Mouse (Mus musculus) erythroblast, embryonic 14.5 days (primary cell): ENCODE results near the gene Gpsm1. TPM values are rescaled to one million over a fixed set of nuclear protein-coding genes. Genes with fewer than 3 reads are reported as not detected.

ENCODE experiments used
- H3K27me3 ChIP-seq: 2 replicates; pipeline ENCODE4 v1.6.1; 2012; ENCODE audit warnings: inconsistent platforms; ENCODE audit not compliant: control insufficient read depth
- H3K36me3 ChIP-seq: 2 replicates; pipeline ENCODE4 v1.6.1; 2012; ENCODE audit warnings: mild to moderate bottlenecking, inconsistent platforms; ENCODE audit not compliant: control insufficient read depth
- H3K4me1 ChIP-seq: 2 replicates; pipeline ENCODE4 v1.6.1; 2012; ENCODE audit warnings: inconsistent platforms; ENCODE audit not compliant: control insufficient read depth
- H3K4me3 ChIP-seq: replicated peaks from 2 replicates; pipeline ENCODE3; 2012; ENCODE audit warnings: moderate library complexity, mild to moderate bottlenecking, inconsistent platforms
- H3K9me3 ChIP-seq: 2 replicates; pipeline ENCODE4 v1.6.1; 2012; ENCODE audit warnings: low read length, inconsistent platforms, mixed read lengths; ENCODE audit not compliant: control insufficient read depth
- GATA1 ChIP-seq: IDR thresholded peaks from 2 replicates; pipeline ENCODE4 v1.6.1; 2012; ENCODE audit warnings: low read length, inconsistent platforms, mixed read lengths
- TAL1 ChIP-seq: IDR thresholded peaks from 3 replicates; pipeline ENCODE4 v1.6.1; 2012; ENCODE audit warnings: low read length, inconsistent platforms, mixed read lengths
- polyA plus RNA-seq: library from polyadenylated mRNA; stranded (reverse); fragments of >175 nt; gene quantifications from 2 replicates; pipeline ENCODE4 v1.2.3, GENCODE M21; 2012

Gene Gpsm1
- polyA plus RNA-seq, 1 experiment = 0.03 TPM

- Histone ChIP-seq H3K27me3 (no peaks in the 10 kb centered on the region), H3K4me3 (peak within 1 kb of the TSS; percentile 80), H3K4me1 (peaks cover 32% of the 10 kb centered on the region), H3K36me3 (peaks cover 22% of the 10 kb centered on the region), H3K9me3 (no peaks in the 10 kb centered on the region)
- no peak for TF ChIP-seq TAL1
- TF ChIP-seq GATA1 = no peak
Measured at GRCm38 (mm10) chr2:26351358-26352290, 36.3 kb downstream of the Gpsm1 start, which contains the start of gene Dnlz. Dnlz (minus strand) TSS chr2:26352110.

- H3K36me3 ChIP-seq = peaks cover 22% of the 10 kb centered on the region
- peaks cover 30% of the 10 kb centered on the region for H3K4me1 ChIP-seq
- H3K27me3 ChIP-seq = no peaks in the 10 kb centered on the region
- TF ChIP-seq GATA1 = no peak
- TF ChIP-seq TAL1 = no peak
- no peaks in the 10 kb centered on the region for H3K9me3 ChIP-seq
- H3K4me3 ChIP-seq = peak overlapping the region; percentile 80
Measured at GRCm38 (mm10) chr2:26352291-26352910, 37.1 kb downstream of the Gpsm1 start.

DNA sequence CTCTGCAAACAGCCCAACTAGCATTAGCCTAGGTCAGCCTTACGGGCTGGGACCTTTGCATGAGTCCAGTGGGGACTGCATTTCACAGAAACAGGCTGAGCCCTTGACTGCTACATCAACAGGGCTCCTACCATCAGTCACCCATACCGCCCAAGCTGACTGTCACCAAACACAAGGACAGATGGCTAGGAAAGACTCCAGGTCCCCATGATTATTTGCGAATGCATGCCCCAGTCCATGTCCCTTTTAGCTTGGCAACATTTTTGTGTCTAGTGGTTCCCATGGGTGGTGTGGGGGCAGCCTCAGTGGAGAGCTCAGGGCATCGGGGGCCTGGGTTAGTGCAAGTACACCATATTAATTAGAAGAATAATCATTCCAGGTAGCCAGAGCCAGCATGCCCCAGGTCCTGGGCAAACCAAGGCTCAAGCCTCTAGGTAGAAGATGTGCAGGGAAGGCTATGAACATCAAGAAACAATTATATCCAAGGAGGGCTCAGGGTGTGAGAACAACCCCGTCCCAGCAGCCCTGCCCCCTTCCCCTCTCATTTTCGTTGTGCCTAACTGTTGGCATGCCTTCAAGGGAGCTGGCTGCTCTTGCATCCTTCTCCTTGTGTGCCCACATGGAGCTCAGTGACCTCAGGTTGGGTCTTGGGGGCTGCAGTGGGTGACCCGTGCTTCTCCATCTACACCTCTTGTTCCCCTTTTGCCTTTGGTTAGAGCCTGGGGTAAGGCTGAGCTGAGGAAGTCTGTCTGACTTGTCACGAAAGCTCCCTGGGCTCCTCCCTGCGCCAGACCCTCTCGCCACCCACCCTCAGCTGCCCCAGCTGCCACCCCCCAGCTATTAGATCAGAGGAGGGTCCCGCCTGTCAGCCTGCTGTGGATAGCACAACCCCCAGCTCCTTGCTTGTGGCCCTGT lies 38.0 kb downstream of the Gpsm1 start:
- peak overlapping the region; percentile 80 for H3K4me3 ChIP-seq
- H3K36me3 ChIP-seq = peaks cover 22% of the 10 kb centered on the region
- no peak for TF ChIP-seq TAL1
- no peak for TF ChIP-seq GATA1
- H3K9me3 ChIP-seq = no peaks in the 10 kb centered on the region
- H3K4me1 ChIP-seq = peaks cover 29% of the 10 kb centered on the region
- no peaks in the 10 kb centered on the region for H3K27me3 ChIP-seq

DNA sequence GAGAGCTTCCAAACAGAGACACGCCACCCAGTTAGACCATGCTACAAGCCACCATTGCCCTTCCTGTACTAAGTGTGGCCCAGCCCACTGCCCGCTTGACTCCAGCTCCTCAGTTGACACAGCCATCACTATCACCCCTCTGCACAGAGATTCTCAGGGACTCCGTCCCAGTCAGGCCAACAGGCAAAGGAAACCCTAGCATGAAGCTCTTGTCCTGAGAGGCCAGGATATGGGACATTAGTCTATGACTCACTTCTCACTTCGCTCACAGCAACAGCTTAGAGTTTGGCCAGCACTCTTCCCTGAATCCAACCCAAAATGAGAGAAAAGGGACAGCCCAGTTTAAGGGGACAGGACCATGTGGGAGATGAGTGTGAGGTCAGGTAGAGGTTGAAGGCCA lies 39.1 kb downstream of the Gpsm1 start:
- no peak overlapping the region for H3K4me3 ChIP-seq
- peaks cover 12% of the 10 kb centered on the region for H3K36me3 ChIP-seq
- no peaks in the 10 kb centered on the region for H3K9me3 ChIP-seq
- TF ChIP-seq TAL1 (no peak), GATA1 (no peak)
- no peaks in the 10 kb centered on the region for H3K27me3 ChIP-seq
- peaks cover 29% of the 10 kb centered on the region for H3K4me1 ChIP-seq

DNA sequence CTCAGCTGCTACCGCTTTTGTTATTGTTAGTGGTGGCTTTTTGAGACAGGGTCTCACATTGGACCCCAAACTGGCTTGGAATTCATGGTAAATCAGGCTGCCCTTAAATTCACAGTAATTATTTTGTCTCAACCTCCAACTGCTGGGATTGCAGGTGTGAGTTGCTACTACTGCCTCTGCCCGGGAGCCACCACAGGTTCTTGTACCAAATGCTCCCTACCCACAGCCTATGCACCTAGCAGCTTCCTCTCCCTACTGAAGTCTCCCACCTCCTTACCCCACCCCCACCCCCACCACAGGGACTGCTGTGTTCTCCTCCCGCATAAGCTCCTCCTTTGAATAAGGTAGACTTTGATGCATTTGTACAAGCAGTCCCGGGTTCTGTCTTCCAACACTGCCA lies 40.9 kb downstream of the Gpsm1 start:
- Histone ChIP-seq H3K4me3 (no peak overlapping the region), H3K4me1 (peaks cover 22% of the 10 kb centered on the region)

DNA sequence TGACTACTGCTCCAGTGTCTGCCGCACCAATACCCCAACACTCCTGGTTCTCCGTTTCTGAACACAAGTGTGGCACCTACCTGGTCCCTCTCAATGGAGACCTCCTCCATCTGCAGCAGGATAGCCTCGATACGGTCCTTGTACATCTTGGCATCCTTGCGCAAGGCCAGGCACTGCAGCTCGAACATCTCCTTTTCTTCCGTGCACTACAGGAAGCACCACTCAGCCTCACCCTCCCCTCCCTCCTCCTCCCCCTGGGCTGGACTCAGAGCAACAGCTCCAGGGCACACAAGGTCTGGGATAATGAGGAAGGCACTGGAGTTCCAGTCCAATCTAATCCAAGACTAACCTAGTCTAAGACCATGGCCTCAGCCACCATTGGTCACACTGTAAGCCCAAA lies 41.4 kb downstream of the Gpsm1 start:
- TF ChIP-seq TAL1 (no peak), GATA1 (no peak)
- H3K4me1 ChIP-seq = peaks cover 18% of the 10 kb centered on the region
- no peaks in the 10 kb centered on the region for H3K36me3 ChIP-seq
- H3K4me3 ChIP-seq = no peak overlapping the region
- no peaks in the 10 kb centered on the region for H3K9me3 ChIP-seq
- no peaks in the 10 kb centered on the region for H3K27me3 ChIP-seq

More for the DNA sequence above, 40.9 kb downstream of the Gpsm1 start:
- Histone ChIP-seq H3K9me3 (no peaks in the 10 kb centered on the region), H3K36me3 (no peaks in the 10 kb centered on the region), H3K27me3 (no peaks in the 10 kb centered on the region)
- TF ChIP-seq TAL1 (no peak), GATA1 (no peak)

DNA sequence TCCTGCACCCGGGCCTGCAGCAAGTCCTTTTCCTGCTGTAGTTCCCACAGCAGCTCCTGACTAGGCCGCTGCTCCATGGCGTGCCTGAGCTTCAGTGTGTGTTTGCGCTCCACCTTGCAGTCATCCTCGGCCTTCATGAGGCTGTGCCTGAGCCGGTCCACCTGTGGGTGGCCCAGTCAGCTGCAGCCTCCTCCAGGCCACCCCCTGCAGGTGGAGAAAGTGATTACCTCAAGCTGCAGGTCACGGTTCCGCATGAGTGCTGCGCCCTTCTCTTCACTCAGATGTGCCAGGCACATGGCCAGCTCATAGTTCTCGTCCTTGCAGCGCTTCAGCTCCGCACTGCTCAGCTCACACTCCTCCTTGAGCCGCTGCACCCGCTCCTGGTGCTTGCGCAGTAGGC lies 42.2 kb downstream of the Gpsm1 start:
- no peaks in the 10 kb centered on the region; the same call in 1 of the 2 replicates for H3K36me3 ChIP-seq
- H3K4me1 ChIP-seq = peaks cover 11% of the 10 kb centered on the region
- TF ChIP-seq GATA1 (no peak), TAL1 (no peak)
- H3K9me3 ChIP-seq = no peaks in the 10 kb centered on the region
- no peak overlapping the region for H3K4me3 ChIP-seq
- no peaks in the 10 kb centered on the region for H3K27me3 ChIP-seq

DNA sequence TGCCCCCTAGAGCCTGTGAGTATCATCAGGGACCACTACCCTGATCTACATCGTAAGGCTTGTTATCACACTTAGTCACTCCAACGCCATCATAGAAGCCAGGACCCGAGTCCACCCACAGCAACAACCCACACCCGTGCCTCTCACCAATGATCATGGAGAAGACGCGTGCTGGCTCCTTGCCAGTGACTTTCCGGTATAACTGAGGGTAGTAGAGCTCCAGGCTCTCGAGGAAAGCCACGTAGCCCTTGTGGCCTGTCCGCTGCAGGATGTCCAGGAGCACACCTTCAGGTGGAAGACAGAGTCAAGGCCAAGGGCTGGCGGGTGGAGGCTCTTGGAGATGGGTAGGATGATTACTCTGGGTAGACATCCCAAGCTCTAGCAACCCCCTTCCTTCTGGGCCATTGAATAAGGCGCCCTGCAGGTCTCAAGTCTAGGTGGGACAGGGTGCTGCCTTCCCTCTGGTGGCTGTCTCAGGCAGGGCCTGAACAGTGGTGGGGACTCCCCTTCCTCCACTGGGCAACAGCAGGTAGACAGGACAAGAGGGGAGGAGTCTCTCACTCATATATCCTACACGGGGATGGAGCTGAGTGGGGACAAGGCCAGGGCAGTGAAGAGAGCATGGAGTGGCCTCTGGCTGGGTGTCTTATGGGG lies 43.5 kb downstream of the Gpsm1 start:
- Histone ChIP-seq H3K4me1 (peaks cover 3% of the 10 kb centered on the region), H3K4me3 (no peak overlapping the region), H3K27me3 (no peaks in the 10 kb centered on the region), H3K36me3 (peaks cover 13% of the 10 kb centered on the region), H3K9me3 (no peaks in the 10 kb centered on the region)
- TF ChIP-seq TAL1 (no peak), GATA1 (no peak)
